Mouse (Mus musculus) heart, adult 10 weeks (tissue): ENCODE measurements around the gene Kcnk12. TPM values are rescaled to one million over a fixed set of nuclear protein-coding genes. Genes with fewer than 3 reads are reported as not detected.

Experiments used
- polyA plus RNA-seq: library from polyadenylated mRNA; stranded (reverse); fragments of 350-450 nt; fragmentation: Illumina TruSeq; extraction: RNeasy Lipid Tissue Mini Kit (QIAGEN cat#74804); gene quantifications from one replicate; pipeline ENCODE4 v1.2.3, GENCODE M21; 2014; ENCODE audit warnings: low read depth, low replicate concordance

The Kcnk12 gene
- polyA plus RNA-seq, result not detected

DNA sequence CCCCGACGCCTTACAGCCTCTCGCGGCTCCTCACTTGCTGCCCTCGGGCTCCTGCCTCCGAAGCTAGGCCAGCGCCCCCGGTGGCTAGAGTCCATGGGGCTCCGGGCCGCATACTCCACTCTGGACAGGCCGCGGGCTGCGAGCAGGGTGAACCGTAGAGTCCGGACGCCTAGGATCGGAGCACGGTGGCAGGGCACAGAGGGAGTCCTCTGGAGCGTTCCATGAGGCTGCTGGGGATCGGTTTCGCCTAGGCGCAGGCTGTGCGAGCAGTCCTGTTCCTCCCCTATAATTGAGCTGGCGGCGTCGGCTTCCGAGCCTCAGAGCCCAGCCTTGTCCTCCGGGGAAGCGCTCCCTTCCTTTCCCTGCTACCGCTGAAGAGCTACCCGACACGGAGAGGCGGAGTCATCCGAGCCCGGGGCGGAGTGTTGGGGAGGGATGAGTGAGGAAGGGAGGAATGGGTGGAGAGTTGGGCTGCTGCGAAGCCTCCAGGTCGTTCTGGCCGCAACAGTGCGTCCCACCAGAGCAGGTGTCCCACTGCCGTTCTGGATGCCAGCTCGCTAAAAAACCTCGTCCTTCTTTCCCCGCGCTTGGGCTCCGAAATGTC, at the start of gene Kcnk12:
Kcnk12 (minus strand) TSS at position 307 of the 604 bp plus-strand sequence.

Other genes with a start within 250 kb of the Kcnk12 start
- not detected for gene Epcam, start 162.0 kb downstream of the Kcnk12 start, polyA plus RNA-seq
- gene Msh2, start 125.7 kb downstream of the Kcnk12 start, polyA plus RNA-seq, result 16.0 TPM
- not detected for gene Rpl36-ps4, start 123.0 kb upstream of the Kcnk12 start, polyA plus RNA-seq
- 7.2 TPM for gene Msh6, start 177.1 kb upstream of the Kcnk12 start, polyA plus RNA-seq